Mouse (Mus musculus) kidney, postnatal 0 days (tissue): ENCODE measurements around the gene Capza2. TPM values are rescaled to one million over a fixed set of nuclear protein-coding genes. Genes with fewer than 3 reads are reported as not detected.

Experiments
- ATAC-seq: fragments of 200-750 bp; cut with Nextera tagmentation; replicated peaks from 2 replicates; pipeline ENCODE4 v1.8.0; 2017; ENCODE audit warnings: low read depth, moderate number of reproducible peaks, moderate TSS enrichment, moderate library complexity; ENCODE audit not compliant: low FRiP score
- DNase-seq: peaks from one replicate; pipeline ENCODE4 v3.0.0-alpha.2; 2016; ENCODE audit warnings: low spot score
- H3K27ac ChIP-seq: fragments of 300-500 bp; sonication (generic); 2 replicates; pipeline ENCODE4 v1.5.1; 2014; ENCODE audit warnings: mild to moderate bottlenecking
- H3K27me3 ChIP-seq: fragments of 300-500 bp; sonication (generic); 2 replicates; pipeline ENCODE4 v1.6.1; 2014; ENCODE audit warnings: low read length, mixed read lengths; ENCODE audit not compliant: insufficient read depth
- H3K36me3 ChIP-seq: fragments of 300-500 bp; sonication (generic); 2 replicates; pipeline ENCODE4 v1.6.1; 2014; ENCODE audit warnings: low read length, mixed read lengths; ENCODE audit not compliant: insufficient read depth
- H3K4me1 ChIP-seq: fragments of 300-500 bp; sonication (generic); replicated peaks from 2 replicates; pipeline ENCODE4 v1.6.1; 2014; ENCODE audit warnings: antibody characterized with exemption, low read length, mixed read lengths; ENCODE audit not compliant: insufficient read depth
- H3K4me2 ChIP-seq: fragments of 300-500 bp; sonication (generic); 2 replicates; pipeline ENCODE4 v1.6.1; 2014; ENCODE audit warnings: mild to moderate bottlenecking, low read length, moderate library complexity, mixed read lengths
- H3K4me3 ChIP-seq: fragments of 300-500 bp; sonication (generic); replicated peaks from 2 replicates; pipeline ENCODE4 v1.5.1; 2014; ENCODE audit warnings: low read depth, low read length
- H3K9ac ChIP-seq: fragments of 300-500 bp; sonication (generic); 2 replicates; pipeline ENCODE4 v1.6.1; 2014; ENCODE audit warnings: low read depth, low read length
- H3K9me3 ChIP-seq: fragments of 300-500 bp; sonication (generic); replicated peaks from 2 replicates; pipeline ENCODE4 v1.6.1; 2016; ENCODE audit warnings: low read length, inconsistent platforms, mixed read lengths
- CTCF ChIP-seq: IDR thresholded peaks from 2 replicates; pipeline ENCODE4 v1.5.1; 2016; ENCODE audit warnings: antibody characterized with exemption, low read depth, mild to moderate bottlenecking, moderate library complexity
- WGBS: fragments of 180-500 bp; shearing (Covaris S2); extraction: QIAGEN DNeasy Blood & Tissue Kit; methylation state at CpG from one replicate; pipeline ENCODE4 v1.1.7; 2014; 5-methylcytosine and 5-hydroxymethylcytosine counted together
- polyA plus RNA-seq: library from polyadenylated mRNA; unstranded; fragments of >200 nt; fragmentation: Nextera tagmentation; extraction: Ambion mirVana; gene quantifications from 2 replicates; pipeline ENCODE4 v1.2.1, GENCODE M21; 2015

The Capza2 gene
- polyA plus RNA-seq, 1 experiment from 2014 or later, result 218 TPM

DNA sequence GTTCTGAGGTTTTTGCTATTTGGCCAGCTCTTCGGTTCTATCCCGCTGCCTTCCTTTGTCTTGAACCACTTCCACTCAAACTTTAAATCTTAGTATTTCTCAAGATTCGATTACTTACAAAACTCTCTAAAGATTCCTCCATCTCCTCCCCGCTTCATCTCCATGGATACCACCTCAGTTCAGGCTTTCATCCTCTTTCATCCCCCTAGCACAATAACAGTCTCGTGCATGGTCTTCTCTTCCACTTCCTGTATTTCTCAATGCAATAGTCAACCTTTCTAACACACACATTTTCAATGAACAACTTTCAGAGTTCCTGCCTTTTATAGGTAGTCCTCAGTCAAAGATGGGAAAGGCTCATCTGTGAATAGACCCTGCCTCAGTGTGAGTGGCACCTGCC is 36.7 kb upstream of the Capza2 start:
- Histone ChIP-seq H3K9ac (no peak overlapping the region), H3K27ac (no peak overlapping the region), H3K4me1 (no peaks in the 10 kb centered on the region), H3K9me3 (no peaks in the 10 kb centered on the region), H3K4me3 (no peak overlapping the region), H3K36me3 (no peaks in the 10 kb centered on the region), H3K27me3 (no peaks in the 10 kb centered on the region), H3K4me2 (no peak overlapping the region)
- DNase-seq, result no peak
- WGBS, result 89% methylated on average over 5 of the region's 5 CpGs
- TF ChIP-seq CTCF, result no peak
- ATAC-seq, result no peak

DNA sequence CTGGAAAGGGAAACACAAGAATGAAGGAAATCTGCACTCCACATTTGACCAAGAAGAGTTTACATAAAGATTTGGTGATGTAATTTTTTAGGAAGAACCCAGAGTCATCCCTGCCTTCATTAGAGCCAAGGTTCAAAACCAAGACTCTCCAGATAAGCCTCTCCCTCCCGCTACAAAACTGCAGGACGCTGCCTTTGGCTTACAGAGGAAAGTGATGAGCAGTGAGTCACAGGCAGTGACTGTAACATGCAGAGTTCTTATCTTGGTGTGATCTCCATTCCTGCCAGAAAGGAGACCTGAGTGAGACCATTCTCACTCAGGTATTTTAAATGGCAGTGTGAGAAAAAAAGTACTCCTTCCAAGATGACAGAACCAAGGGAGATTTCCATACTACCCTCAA is 34.5 kb upstream of the Capza2 start:
- ATAC-seq, result no peak
- Histone ChIP-seq H3K4me3 (no peak overlapping the region), H3K27ac (no peak overlapping the region), H3K9ac (no peak overlapping the region), H3K4me1 (no peaks in the 10 kb centered on the region), H3K36me3 (no peaks in the 10 kb centered on the region), H3K9me3 (no peaks in the 10 kb centered on the region), H3K27me3 (no peaks in the 10 kb centered on the region), H3K4me2 (no peak overlapping the region)
- WGBS, result 66% methylated on average over 2 of the region's 2 CpGs
- no peak for DNase-seq
- no peak for TF ChIP-seq CTCF

DNA sequence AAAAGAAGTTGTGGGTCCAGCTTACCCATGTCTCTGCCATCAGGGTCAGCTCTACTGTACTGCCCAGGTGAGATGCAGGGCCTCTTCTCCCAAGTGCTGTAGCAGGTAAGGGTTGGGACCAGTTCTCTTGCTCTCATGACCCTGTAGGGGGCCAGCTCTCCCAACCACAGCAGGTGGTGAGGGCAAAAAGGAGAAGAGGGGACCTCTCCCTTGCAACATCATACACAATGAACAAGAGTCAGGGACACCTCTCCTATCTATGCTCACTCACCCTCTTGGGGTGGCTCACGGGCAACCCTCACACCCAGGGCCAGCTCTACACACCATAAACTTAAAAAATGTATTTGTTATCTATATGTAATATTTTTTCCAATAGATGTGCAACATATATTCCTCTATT is 29.1 kb upstream of the Capza2 start:
- TF ChIP-seq CTCF, result no peak
- Histone ChIP-seq H3K9ac (no peak overlapping the region), H3K36me3 (no peaks in the 10 kb centered on the region), H3K4me1 (no peaks in the 10 kb centered on the region), H3K4me2 (no peak overlapping the region), H3K27me3 (no peaks in the 10 kb centered on the region), H3K9me3 (no peaks in the 10 kb centered on the region), H3K27ac (no peak overlapping the region), H3K4me3 (no peak overlapping the region)
- DNase-seq (no peak), ATAC-seq (no peak)
- 94% methylated on average over 1 of the region's 1 CpGs for WGBS

DNA sequence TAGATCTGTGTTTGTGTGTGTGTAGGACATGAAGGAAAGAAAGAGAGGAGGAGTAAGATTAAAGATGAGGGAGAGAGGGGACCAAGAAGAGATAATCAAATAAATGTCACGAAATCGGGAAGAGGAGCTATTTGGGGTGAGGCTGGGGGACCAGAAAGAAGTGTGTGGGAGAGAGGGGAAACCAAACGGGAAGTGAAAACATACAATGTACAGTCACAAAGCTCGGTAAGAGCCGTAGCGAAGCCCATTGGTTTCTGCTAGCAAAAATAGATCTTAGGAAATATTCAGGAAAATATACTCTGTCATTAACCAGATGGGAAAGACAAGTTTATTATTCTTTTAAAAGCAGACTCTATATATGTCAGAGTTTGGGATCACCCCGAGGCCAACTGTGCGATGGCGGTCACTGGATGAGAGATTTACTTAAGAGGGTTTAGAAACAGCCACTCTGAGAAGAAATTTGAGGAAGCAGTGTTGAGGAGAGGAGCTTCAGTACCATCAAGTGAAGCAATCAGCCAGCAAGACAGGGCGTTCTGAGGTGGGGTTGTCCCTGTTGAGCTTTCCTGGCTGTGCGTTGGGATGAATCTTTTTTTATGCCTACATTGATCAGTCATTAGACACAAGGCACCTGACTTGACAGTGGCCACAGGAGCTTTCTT is 24.6 kb upstream of the Capza2 start:
- no peaks in the 10 kb centered on the region for H3K27me3 ChIP-seq
- H3K27ac ChIP-seq, result no peak overlapping the region
- H3K4me1 ChIP-seq, result no peaks in the 10 kb centered on the region
- ATAC-seq (no peak), DNase-seq (no peak)
- WGBS, result 80% methylated on average over 11 of the region's 11 CpGs
- no peak for TF ChIP-seq CTCF
- no peak overlapping the region for H3K9ac ChIP-seq
- no peak overlapping the region for H3K4me2 ChIP-seq
- no peaks in the 10 kb centered on the region for H3K36me3 ChIP-seq
- H3K4me3 ChIP-seq, result no peak overlapping the region
- no peaks in the 10 kb centered on the region for H3K9me3 ChIP-seq

DNA sequence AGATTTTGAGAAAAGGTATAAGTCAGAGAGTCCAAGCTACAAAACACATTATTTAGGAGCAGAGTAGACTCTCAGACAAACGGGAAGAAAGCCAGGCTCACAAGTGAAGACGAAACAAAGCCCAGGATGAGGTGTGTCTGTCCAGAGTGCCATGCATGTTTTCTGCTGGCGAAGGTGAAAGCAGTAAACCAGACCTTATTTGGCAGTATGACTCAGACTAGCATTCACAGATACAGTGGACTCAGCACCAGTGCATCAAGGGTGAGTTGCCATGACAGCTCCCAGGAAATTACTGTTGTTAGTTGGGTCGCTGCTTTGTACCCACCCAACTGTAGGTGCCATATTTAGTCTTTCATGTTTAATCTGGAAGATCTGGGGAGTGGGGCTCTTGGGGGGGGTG is 23.4 kb upstream of the Capza2 start:
- no peaks in the 10 kb centered on the region for H3K9me3 ChIP-seq
- no peaks in the 10 kb centered on the region for H3K27me3 ChIP-seq
- no peak overlapping the region for H3K4me2 ChIP-seq
- H3K4me3 ChIP-seq, result no peak overlapping the region
- H3K36me3 ChIP-seq, result no peaks in the 10 kb centered on the region
- ATAC-seq (no peak), DNase-seq (no peak)
- 81% methylated on average over 4 of the region's 4 CpGs for WGBS
- no peaks in the 10 kb centered on the region for H3K4me1 ChIP-seq
- TF ChIP-seq CTCF, result no peak
- no peak overlapping the region for H3K9ac ChIP-seq
- H3K27ac ChIP-seq, result no peak overlapping the region

DNA sequence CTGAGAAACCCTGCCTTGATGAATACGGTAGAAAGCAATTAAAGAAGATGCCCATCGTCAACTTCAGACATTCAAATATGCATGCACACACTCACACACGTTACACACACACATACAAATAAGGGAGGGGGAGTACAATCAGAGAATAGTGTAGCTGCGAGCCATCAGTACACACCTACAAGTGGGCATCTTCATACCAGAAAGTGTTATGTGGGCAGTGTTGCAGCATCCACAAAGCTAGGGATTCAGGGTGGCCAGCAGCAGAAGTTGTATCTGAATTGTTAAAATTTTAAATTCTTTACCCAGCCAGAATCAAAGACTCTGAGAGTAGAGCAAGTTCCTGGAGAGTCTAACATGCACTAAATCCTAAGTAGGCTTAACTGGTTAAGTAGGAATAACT is 15.2 kb upstream of the Capza2 start:
- Histone ChIP-seq H3K27ac (no peak overlapping the region), H3K9ac (no peak overlapping the region), H3K36me3 (no peaks in the 10 kb centered on the region), H3K27me3 (no peaks in the 10 kb centered on the region), H3K4me1 (no peaks in the 10 kb centered on the region), H3K4me2 (no peak overlapping the region), H3K4me3 (no peak overlapping the region), H3K9me3 (no peaks in the 10 kb centered on the region)
- DNase-seq, result no peak
- 90% methylated on average over 4 of the region's 4 CpGs for WGBS
- ATAC-seq, result no peak
- TF ChIP-seq CTCF, result no peak

DNA sequence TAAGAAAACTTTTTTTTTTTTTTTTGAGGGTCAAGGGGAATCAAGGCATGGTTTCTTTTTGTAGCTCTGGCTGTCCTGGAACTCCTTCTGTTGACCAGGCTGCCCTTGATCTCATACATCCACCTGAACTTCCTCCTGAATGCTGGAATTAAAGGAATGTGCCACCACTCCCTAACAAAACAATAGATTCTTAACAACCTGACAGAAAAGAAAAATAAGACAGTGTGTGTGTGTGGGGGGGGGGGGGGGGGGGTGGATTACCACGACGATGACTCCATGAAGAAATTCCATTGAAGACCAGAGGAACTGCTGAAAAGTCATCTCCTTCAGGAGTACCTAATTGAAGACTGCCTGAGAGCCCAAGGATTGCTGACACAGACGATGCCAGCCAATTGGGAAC is 14.6 kb upstream of the Capza2 start:
- no peak overlapping the region for H3K4me2 ChIP-seq
- H3K4me3 ChIP-seq, result no peak overlapping the region
- no peak overlapping the region for H3K9ac ChIP-seq
- H3K9me3 ChIP-seq, result no peaks in the 10 kb centered on the region
- ATAC-seq (no peak), DNase-seq (no peak)
- H3K27me3 ChIP-seq, result no peaks in the 10 kb centered on the region
- no peaks in the 10 kb centered on the region for H3K36me3 ChIP-seq
- no peak for TF ChIP-seq CTCF
- 53% methylated on average over 3 of the region's 3 CpGs for WGBS
- no peak overlapping the region for H3K27ac ChIP-seq
- H3K4me1 ChIP-seq, result no peaks in the 10 kb centered on the region
